Mouse (Mus musculus) lung, adult 2 months (tissue): Measurements from ENCODE around the gene Nmnat2.

Experiments
- CTCF ChIP-seq: fragments of 200-500 bp; IDR thresholded peaks from 2 replicates; pipeline ENCODE4 v1.5.1; 2011; ENCODE audit warnings: mild to moderate bottlenecking, low read length, control low read depth; ENCODE audit not compliant: insufficient read depth
- POLR2A ChIP-seq: fragments of 200-500 bp; IDR thresholded peaks from 2 replicates; pipeline ENCODE4 v1.6.1; 2011; ENCODE audit warnings: low read depth, mild to moderate bottlenecking, control low read depth, low read length, borderline replicate concordance; ENCODE audit errors: extremely low read depth

GRCm38 (mm10) chr1:153075955-153076354 is 121.2 kb downstream of the Nmnat2 start:
- 0 out of 2 replicates have a peak, but pooled peaks have one; percentile 5 for TF ChIP-seq POLR2A
- no peak for TF ChIP-seq CTCF
